Mouse (Mus musculus) cerebral cortex, adult 2 months (tissue): ENCODE results near the gene Kcnh2.

Source experiments
- WGBS: fragments of 180-500 bp; shearing (Covaris S2); methylation state at CpG from one replicate; pipeline ENCODE4 v1.1.7; 2018; 5-methylcytosine and 5-hydroxymethylcytosine counted together

Gene Kcnh2

DNA sequence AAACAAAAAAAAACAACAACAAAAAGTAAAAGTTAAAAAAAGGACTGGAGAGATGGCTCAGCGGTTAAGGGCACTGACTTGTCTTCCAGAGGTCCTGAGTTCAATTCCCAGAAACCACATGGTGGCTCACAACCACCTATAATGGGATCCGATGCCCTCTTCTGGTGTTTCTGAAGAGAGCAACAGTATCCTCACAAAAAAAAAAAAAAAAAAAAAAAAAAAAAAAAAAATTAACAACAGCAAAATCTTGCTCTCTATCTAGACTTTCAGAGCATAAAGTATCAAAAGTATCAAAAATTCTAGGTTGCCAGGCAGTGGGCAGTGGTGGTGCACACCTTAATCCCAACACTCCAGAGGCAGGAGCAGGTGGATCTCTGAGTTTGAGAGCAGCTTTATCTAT, 42.2 kb downstream of the Kcnh2 start:
- 89% methylated on average over 2 of the region's 2 CpGs for WGBS

- 60% methylated on average over 7 of the region's 7 CpGs for WGBS
Observed at GRCm38 (mm10) chr5:24308621-24309020, 42.8 kb downstream of the Kcnh2 start.

DNA sequence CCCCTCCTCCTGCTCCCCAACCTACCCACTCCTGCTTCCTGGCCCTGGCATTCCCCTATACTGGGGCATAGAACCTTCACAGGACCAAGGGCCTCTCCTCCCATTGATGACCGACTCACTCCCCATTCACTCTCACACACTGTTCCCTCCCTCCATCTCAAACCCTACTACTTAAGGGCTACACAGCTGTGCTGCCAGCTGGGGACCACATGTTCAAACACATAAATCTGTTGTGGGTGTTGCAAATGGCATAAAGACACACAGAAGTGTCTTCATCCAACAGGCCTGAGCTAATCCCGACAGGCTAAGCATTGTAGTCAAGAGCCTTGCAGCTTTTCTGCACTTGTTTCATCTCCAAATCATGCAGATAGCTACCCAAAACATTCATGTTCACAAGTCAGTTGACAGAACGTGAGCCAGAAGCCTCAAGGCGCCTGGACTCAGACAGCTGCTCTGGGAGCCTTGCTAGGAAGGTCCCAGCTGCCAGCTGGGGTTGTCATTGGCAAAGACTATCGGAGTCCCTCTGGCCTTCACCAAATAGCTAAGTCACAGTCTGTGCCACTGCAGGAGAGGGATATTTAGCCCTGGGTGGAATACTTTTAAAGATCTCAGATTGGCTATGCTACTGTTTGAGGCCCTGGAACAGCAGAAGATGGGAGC, 44.2 kb downstream of the Kcnh2 start:
- 43% methylated on average over 5 of the region's 5 CpGs for WGBS

DNA sequence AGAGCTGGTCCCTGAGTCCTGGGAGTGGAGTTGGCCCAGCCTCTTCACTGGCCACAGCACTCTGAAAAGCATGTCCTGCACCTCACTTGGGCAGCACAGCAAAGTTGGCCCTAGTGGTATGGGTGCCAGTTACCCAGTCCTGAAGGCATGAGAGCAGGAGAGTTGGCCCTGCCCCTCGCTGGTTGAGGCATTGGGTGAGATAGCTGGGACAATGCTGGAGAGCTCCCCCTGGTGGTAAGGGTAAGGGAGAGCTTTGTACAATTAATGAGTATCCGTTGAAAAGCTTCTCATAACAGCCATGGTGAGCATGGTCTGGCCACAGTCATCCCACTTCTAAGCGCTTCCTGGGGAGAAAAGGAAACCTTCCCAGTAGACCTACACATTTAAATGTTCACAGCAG, 48.2 kb downstream of the Kcnh2 start:
- WGBS, result 47% methylated on average over 3 of the region's 3 CpGs

DNA sequence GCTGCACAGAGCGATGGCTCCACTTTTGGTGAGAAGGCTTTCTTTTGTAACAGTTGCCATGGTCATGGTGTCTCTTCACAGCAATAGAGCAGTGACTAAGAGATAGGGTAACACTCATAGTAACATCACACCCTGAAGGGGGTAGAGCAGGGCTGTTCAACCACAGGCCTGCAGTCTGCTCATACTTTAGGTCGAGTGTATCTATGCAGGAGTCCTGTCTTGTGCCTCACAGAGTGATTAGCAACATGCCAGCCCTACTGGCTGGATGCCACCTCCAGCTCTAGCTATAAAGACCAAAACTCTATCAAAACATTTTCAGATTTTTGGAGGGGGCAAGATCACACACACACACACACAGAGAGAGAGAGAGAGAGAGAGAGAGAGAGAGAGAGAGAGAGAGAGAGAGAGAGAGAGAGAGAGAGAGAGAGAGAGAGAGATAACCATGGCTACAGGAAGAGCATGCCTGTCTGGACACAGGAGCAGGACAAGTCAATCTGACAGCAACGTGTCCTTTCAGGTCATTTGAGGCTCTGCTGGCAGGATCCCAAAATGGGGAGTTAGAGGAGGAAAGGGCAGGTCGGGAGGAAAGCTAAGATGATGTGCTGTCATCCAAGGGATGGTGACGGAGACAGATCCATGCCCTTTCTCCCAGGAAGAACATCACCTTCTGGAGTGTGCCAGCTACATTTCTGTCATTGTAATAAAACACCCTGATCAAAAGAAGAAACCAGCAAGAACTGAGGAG, 51.4 kb downstream of the Kcnh2 start:
- WGBS, result 51% methylated on average over 5 of the region's 5 CpGs

DNA sequence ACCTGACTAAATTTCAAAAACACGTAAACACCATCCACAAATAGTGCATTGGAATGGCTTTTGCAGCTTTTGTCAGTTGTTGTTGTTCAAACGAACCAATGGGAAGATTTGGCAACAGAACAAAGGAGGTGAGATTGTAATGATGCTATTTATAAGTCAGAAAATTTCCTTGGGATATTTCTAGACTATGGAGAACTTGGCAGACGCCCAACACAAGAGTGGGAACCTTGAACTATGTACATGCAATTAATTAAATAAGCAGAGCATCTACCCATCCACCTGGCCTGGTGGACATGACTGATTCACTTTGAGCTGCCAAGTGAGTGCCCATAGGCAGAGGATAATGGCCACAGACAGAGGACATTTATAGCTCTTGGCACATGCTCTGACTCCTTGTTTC, 59.5 kb downstream of the Kcnh2 start:
- WGBS, result 57% methylated on average over 3 of the region's 3 CpGs

DNA sequence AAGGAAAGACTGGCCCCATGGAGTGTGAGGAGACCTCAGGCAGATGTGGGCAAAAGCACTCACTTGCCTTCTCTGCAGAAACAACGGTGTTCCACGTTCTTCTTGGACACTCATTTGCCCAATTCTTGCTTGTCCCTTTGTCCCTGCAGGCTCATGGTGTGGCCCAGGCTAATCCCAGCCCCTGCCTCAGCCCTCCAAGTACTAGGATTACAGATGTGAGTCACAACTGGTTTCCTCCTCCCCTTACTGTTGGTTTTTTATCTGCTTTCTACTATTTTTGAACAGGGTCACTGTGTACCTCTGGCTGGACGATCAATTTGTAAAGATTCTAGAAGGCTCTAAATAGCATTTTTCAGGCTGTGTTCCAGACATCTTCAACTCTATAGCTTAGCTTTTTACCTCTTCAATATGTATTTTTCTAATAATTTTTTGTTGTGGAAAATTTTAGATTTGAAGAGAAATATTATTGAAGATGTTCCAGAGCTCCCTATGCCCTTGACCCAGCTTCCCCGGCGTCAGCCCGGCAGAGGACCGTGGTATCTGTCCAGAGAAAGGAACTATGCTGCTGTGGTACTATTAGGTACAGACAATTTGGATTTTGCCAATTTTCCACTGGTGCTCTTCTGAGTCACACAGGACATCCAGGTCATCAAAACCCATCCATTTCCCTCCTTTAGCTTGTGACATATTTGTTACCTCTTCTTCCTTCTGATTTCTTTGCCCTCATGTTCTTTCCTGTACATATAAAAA, 65.0 kb downstream of the Kcnh2 start:
- WGBS, result 85% methylated on average over 7 of the region's 7 CpGs

DNA sequence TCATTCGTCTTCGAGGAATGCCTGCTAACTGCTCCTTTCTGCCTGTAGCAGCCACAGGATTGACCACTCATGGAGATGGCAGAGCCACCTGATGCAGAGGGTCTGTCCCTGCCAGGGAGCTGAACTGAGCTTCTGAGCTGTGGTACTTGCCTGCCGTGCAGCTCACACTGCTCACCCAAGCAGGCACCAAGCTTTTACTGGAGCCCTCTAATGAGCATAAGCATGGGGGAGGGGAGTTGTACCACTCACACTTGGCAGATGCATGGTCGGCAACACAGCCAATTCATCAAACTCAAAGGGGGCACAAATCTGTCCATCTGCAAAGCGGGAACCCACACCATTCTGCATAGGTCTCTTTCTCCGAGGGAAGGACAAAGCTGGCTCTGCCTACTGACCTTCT, 67.3 kb downstream of the Kcnh2 start:
- 62% methylated on average over 6 of the region's 6 CpGs for WGBS

GRCm38 (mm10) chr5:24283181-24283580, 68.2 kb downstream of the Kcnh2 start:
- WGBS, result 77% methylated on average over 5 of the region's 5 CpGs

DNA sequence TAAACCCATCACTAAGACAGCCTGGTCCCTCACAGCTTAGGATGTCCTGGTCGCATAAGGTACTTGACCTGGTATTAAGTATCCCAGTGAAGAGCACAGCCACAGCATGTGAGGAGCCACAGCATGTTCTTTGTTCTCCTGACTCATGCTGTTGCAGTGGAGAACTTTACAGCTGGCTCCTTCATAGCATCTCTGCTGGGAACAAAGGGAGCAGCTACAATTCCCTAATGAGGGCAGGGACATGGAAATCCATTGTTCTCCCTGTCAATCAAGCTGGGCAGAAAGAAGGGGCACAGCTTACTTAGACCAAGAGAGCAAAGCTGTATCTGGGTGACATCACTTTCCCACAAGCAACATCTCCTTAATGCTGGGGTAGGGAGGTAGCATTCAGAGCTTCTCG, 70.9 kb downstream of the Kcnh2 start:
- 68% methylated on average over 2 of the region's 2 CpGs for WGBS

- WGBS, result 87% methylated on average over 4 of the region's 4 CpGs
Observed at GRCm38 (mm10) chr5:24279527-24279926, 71.9 kb downstream of the Kcnh2 start.

GRCm38 (mm10) chr5:24278206-24278605, 73.2 kb downstream of the Kcnh2 start:
- WGBS, result 67% methylated on average over 10 of the region's 10 CpGs

DNA sequence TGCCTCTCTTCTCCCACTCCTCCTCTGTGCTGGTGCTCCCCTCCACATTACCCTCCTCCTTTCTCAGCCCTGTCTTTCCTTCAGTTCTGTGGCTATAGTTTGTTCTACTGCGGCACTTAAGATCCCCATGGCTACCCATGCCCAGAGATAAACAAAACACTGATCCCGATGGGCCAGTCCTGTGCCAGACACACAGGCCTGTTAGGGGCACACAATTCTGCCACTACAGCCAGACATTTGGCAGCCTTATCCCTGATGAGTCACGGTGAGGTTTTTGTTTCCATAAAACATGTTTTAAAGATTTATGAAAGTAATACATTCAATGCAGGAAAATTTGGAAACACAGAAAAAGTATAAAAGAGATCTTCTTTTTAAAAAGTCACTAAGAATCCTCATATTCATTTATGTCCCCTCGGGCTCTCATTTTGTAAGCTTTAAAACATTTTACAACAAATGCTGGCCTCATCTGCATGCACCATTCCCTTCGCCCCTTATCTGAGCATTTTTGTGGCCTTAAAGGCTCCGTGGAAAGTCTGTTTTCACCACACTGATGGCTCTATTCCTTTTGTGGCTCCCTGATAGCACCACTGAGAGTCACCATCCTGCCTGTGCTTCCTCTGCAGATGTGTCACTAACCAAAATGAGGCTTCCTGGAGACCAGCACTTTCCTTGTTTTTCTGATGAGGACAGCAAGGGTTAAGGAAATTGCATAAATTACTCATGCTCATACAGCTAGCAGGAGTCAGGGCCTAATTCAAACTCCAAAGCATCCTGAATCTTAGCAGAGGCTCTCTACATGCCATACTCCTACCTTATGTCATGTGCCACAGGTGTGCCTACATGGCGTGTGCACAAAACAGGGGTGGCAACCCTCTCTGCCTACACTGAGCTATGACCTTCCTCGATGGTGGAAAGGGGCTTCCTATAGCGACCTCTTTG, 77.5 kb downstream of the Kcnh2 start:
- 65% methylated on average over 9 of the region's 9 CpGs for WGBS

DNA sequence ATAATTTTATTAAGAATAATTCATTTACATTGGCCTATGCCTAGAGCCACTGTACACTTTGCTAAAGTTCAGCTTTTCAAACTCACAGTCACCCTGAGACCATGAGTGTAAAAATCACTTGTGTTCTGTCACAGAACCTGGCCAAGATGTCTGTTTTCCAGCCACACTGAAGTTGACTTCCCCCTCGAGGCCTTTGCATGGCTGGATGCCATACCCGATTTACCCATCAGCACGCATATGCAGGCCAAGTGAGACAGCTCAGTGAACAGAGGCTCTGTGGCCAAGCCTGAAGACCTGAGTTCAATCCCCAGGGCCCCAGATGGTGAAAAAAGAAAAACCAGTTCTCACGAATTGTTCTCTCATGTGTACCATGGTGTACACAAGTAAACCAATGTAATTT, 80.5 kb downstream of the Kcnh2 start:
- WGBS, result 78% methylated on average over 4 of the region's 4 CpGs
